Mouse (Mus musculus): ENCODE measurements at regions not wholly inside any gene's neighbourhood (a gene's known extent, or its start where the extent isn't known, plus 50 kb on each side); places are given as distances from the start of the nearest gene placed in this dataset.

DNA sequence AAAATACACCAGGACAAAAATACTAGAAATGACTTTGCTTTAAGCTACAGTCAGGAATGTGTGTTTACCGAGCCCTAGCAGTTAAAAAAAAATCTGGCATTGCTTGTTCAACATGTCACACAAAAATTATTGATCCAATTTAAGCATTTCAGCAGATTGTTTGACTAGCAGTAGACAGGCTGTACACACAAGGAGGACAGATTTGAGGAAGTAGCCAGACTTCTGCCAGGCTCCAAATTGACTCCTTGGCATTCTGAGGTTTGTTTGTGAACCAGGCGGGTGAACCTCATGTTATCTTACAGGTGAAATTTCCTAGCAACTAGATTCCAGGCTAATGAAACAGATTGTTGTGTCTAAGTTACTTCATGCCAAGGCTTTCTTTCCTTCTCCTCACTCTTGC lies 348.8 kb downstream of the Hs3st3b1 start:
- DNase-seq (ENCODE audit: low spot score): no peak

GRCm38 (mm10) chr11:63583321-63583720 lies 338.8 kb downstream of the Hs3st3b1 start:
- no peak for DNase-seq (ENCODE audit: low spot score)

DNA sequence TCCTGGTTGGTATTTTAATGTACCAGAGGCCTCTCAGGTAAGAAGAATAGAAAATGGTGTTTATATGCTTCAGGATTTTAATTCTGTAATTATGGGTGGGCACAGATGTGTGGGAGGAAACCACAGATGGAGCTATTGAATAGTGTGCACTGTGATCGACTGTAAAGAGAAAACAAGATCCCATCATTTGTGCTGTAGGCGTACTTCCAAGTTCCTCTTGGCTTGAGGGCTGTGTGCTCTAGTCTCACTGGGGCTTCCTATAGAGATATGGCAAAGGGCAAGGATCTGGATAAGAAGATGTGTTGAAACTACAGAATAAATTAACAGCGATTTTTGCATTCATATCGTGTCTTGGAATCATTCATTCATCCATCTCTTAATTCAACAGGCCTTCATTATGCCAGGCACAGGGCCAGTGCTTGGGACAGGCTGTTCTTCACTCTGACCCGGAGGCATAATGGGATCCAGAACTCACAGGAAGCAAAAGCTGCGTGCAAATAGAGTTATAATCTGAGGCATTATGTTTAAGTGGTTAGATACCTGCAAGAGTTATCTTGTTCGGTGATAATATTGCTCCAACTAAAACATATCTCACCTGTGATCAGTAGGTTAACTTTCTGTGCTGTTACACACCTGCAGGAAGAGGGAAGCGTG lies 336.7 kb downstream of the Hs3st3b1 start:
- no peak for DNase-seq (ENCODE audit: low spot score)

DNA sequence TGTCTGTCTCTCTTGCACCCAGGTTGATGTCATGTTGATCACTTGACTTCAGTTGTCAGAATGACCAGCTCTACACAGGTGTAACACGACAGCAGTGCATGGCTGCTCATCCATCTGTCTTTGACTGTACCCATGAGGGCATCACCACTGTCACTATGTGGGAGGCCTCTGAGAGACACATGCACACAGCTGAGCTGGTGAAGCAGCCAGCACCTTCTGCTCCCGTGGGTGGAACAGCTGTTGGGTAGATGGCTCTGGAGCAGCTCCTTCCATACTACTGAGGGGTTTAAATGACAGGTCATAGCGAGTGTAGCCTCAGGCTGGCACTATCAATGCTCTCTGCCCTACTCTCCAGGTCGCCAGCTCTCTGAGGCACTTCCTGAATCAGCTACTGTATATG lies 301.9 kb downstream of the Hs3st3b1 start:
- DNase-seq (ENCODE audit: low spot score): no peak

DNA sequence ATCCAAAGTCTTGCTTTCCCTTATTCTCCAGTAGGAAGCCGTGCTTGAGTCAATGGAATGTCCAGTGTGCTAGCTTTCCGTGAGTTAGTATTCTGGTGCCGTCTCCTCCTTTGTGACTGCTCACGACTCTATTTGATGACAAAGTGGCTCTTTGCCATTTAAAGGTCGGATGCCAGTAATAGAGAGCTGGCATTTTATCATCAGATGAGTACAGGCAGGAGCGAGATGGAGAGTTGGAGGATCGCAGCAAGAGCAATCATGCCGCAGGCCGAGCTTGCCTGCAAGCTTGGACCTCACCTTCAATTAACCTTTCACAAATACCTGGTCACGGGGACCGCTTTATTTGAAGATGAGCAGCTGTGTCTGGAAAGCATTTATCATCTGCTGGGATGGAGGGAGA lies 291.8 kb downstream of the Hs3st3b1 start:
- DNase-seq (ENCODE audit: low spot score): no peak

DNA sequence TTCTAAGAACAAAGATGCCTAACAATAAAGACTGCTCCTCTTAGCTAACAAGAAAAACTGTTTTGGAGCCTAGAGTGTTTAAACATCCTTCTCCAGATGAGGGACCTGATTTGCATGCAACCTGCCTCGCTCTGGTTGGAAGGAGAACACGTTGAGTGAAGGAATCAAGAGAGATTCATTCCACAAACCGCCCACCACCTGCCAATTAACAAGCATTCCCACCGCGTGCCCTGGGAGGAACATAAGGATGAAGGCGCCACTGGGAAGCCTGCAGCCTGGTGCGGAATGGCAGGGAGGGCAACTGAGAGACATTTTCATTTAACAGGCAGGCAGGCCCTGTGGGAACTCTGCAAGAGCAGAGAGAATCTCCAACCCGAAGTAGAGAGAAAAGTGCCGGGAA lies 265.0 kb downstream of the Hs3st3b1 start:
- no peak for DNase-seq (ENCODE audit: low spot score)

GRCm38 (mm10) chr11:63665268-63665934 lies 256.7 kb downstream of the Hs3st3b1 start:
- no peak for DNase-seq (ENCODE audit: low spot score)

DNA sequence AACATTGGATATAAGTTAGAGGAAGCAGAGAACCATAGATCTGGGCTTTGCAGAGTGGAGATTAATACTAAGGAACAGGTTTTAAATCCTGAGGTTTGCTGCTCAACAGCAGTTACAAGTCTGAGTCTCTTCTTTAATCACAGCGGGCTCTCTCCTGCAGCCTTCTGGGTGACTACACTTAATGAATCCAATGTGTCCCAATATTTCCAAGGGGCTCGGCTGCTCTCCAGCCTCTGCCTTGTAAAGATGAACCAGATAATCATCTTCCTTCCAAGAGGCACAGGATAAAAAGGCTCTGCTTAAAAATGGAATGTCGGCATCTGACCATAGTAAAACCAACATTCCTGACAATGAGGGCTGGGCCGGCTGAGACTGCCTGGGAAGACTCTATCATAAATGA lies 251.6 kb downstream of the Hs3st3b1 start:
- DNase-seq (ENCODE audit: low spot score): no peak

GRCm38 (mm10) chr11:63671816-63672215 lies 250.3 kb downstream of the Hs3st3b1 start:
- no peak for DNase-seq (ENCODE audit: low spot score)

DNA sequence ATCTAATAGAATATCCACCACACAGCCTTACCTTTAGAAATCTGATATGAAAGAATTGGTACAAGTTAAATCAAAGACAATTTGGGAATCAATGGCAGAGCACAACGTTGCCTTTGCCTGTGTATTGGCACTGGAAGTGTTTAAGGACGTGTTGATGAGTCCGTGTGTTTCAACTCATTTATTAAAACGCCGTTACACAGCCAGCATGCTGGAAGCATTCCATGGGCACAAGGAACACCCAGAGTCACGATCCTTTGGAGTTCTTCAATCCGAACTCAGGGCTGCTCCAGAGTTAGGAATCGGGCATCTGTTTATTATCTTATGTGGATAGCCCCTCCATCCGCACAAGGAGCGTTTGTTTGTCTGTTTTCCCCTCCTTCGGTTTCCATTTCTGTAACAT lies 244.2 kb downstream of the Hs3st3b1 start:
- DNase-seq (ENCODE audit: low spot score): no peak

GRCm38 (mm10) chr11:63678382-63678905 lies 243.6 kb downstream of the Hs3st3b1 start:
- DNase-seq (ENCODE audit: low spot score): no peak

DNA sequence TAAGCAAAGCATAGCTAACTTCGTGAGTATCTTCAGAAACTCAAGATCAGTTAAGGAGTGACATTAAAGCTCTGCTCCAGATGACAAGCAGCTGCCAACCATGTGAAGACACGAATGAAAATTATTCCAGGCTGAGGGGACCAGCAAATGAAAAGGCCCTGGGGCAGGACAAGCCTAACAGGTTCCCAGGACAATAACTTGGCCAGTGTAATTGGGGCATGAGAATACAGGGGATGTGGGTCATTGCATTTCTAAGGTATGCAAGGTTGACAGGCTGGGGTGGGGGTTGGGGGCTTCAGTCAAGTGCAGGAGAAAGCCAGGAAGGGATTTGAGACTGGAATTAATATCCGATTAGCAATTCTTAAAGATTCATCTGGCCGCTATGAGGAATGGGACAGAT lies 242.6 kb downstream of the Hs3st3b1 start:
- no peak for DNase-seq (ENCODE audit: low spot score)

GRCm38 (mm10) chr11:63684228-63684980 lies 237.7 kb downstream of the Hs3st3b1 start:
- DNase-seq (ENCODE audit: low spot score): no peak

GRCm38 (mm10) chr11:63691041-63691440 lies 231.0 kb downstream of the Hs3st3b1 start:
- no peak for DNase-seq (ENCODE audit: low spot score)

DNA sequence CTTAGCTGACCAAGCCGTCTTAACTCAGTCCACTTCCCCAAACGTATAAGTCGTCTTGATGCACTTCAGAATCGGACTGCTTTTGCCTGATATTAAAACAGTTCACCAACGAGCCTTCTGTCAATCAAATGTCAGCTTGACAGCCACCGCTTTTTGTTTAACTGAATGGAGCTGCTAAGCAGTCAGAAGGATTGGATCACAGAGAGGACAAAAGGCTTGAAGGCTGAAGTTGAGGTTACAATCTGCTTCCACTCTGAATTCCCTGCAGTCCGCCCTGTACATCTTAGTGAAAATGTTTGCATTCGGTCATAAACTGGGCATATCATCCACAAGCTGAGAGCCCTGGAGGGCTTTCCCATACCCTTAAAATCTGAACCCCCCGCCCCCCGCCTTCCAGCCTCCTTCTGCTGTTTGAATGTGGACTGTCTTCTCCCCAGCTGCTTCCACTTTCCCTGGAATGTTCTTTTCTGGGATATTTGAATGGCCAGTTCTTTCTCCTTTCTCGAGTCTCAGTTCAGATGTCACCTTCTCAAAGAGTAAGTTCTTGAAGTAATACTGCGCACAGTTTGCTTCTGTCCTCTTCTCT lies 217.0 kb downstream of the Hs3st3b1 start:
- no peak for DNase-seq (ENCODE audit: low spot score)

DNA sequence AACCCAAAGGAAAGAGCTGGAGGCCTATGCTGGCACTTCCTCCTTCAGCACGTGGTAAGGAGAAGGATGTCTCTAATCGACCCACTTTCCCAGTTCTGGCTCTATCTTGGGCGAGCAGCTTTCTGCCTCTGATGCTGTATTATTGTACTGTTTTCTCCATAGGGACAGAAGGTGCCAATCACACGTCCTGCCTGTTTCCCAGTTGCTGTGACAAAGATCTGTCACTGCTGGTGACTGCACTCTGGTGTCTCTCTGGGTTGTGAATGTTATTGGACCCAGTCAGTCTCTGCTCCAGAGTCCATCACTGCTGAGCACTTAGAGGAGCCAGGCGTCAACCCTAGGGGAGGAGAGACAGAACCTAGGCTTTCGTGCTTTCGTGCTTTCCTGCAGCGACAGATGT lies 216.0 kb downstream of the Hs3st3b1 start:
- DNase-seq (ENCODE audit: low spot score): no peak

GRCm38 (mm10) chr11:63707093-63707492 lies 215.0 kb downstream of the Hs3st3b1 start:
- DNase-seq (ENCODE audit: low spot score): no peak

- no peak for DNase-seq (ENCODE audit: low spot score)
Measured at GRCm38 (mm10) chr11:63708412-63708811, 213.7 kb downstream of the Hs3st3b1 start.

DNA sequence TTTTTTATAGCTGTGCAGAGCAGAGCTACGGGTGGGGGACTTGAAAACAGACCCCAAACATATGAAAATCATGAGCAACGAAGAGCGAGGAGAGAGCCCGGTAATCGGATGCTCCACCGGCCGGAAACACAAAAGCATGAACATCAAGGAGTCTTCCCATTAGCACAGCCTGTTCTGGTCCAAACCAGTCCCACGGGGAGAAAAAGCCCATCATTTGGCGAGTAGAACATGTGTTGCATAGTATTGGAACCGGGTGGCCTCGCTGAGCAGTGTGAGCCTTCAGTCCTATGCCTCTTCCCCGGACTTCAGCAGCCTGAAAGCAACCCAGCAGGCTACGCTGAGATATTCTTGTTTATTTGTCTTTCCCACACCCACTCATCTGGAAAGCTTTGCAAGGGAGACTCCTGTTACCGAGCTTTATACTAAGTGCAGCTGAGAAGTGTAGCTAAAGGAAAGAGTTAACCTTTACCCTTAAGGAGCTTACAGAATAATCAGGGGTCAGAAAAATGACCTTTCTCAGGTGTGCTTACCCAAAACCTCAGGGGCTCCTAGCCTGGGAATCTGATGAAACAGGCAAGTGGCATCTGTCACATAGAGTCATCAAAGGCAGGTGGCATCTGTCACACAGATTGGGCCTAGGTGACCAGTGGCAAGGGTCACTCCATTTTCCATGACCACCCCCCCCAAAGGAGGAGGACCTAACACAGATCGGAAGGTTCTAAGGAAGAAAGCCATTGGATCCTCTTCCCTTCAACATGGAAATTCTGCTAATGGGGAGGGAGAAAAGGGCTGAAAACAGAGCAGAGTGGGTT lies 209.8 kb downstream of the Hs3st3b1 start:
- no peak for DNase-seq (ENCODE audit: low spot score)

GRCm38 (mm10) chr11:63722261-63722660 lies 199.8 kb downstream of the Hs3st3b1 start:
- DNase-seq (ENCODE audit: low spot score): no peak

DNA sequence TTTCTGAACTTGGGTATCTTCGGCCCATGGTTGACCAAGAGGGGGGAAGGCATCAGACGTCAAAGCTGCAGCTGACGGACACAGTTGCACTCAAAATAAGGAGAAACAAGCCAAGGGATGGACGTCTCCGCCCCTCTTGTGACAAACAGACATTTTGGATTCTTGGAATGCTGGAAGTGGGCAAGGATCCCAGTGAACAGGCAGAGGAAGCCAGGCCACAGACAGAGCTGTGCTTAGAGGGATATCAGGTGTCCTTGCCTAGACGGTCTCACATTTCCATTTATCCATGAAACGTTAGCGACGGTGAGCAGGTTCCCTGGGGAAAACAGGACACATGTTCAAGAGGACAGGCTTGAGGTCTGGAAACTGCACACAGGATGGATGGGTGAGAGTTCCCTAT lies 191.2 kb downstream of the Hs3st3b1 start:
- no peak for DNase-seq (ENCODE audit: low spot score)

DNA sequence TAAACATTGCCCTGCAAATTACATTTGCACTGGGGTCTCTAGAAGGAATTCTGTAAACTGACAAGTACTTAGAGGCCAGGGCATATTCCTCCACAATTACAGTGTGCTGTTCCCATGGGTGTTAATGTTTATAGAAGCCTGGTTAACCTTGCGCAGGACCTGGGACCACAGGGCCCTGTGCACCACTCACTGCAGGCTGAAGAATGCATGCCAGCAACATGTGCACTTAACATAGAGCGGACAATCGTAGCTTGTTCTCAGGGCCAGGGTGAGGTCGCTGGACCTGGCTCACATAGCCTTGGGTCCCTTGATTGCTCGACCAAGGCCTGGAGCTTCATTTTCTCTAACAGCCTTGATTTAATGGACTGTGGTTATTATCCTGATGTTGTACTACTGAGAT lies 168.8 kb downstream of the Hs3st3b1 start:
- no peak for DNase-seq (ENCODE audit: low spot score)

Data from c-Kit-positive CD71-positive TER-119-positive erythroid progenitor cells, embryonic 14.5 days (primary cell).